Mouse (Mus musculus) liver, embryonic 14.5 days (tissue): ENCODE measurements around the gene Henmt1. TPM values are rescaled to one million over a fixed set of nuclear protein-coding genes. Genes with fewer than 3 reads are reported as not detected.

ENCODE experiments used
- ATAC-seq: fragments of 200-750 bp; cut with Nextera tagmentation; 2 replicates; pipeline ENCODE4 v1.8.0; 2017; ENCODE audit warnings: moderate number of reproducible peaks, mild to moderate bottlenecking, moderate library complexity; ENCODE audit not compliant: insufficient read depth
- DNase-seq, 3 experiments: peaks; one replicate each; pipeline ENCODE4 v3.0.0-alpha.2; 2012 to 2013; ENCODE audit warnings: low read depth in 3 of 3, low spot score in 3 of 3
- H3K27ac ChIP-seq: fragments of 300-500 bp; sonication (generic); 2 replicates; pipeline ENCODE4 v1.5.1; 2014; ENCODE audit warnings: moderate library complexity, mild to moderate bottlenecking, control low read depth, inconsistent platforms
- H3K27me3 ChIP-seq: fragments of 300-500 bp; sonication (generic); 2 replicates; pipeline ENCODE4 v1.6.1; 2014; ENCODE audit warnings: mild to moderate bottlenecking, low read length, moderate library complexity; ENCODE audit not compliant: control insufficient read depth, insufficient read depth
- H3K36me3 ChIP-seq: fragments of 300-500 bp; sonication (generic); replicated peaks from 2 replicates; pipeline ENCODE4 v1.6.1; 2014; ENCODE audit warnings: low read depth; ENCODE audit not compliant: control insufficient read depth, insufficient read depth
- H3K4me1 ChIP-seq, 2 experiments: fragments of 200-500 bp in 1 of 2; fragments of 300-500 bp in 1 of 2; sonication (generic) in 1 of 2; replicated peaks; 2 replicates each; pipeline ENCODE4 v1.6.1; 2012 to 2014; ENCODE audit warnings: antibody characterized with exemption in 1 of 2, inconsistent platforms in 1 of 2, low read length in 1 of 2; ENCODE audit not compliant: control insufficient read depth in 2 of 2, insufficient read depth in 2 of 2
- H3K4me2 ChIP-seq: fragments of 300-500 bp; sonication (generic); 2 replicates; pipeline ENCODE4 v1.6.1; 2014; ENCODE audit warnings: low read depth, mild to moderate bottlenecking, control low read depth, moderate library complexity
- H3K4me3 ChIP-seq, 2 experiments: fragments of 200-500 bp in 1 of 2; fragments of 300-500 bp in 1 of 2; sonication (generic) in 1 of 2; 2 replicates each; pipeline ENCODE4 v1.5.1; 2012 to 2014; ENCODE audit warnings: low read depth in 2 of 2, low read length in 2 of 2, mild to moderate bottlenecking in 2 of 2, control low read depth in 1 of 2, inconsistent platforms in 1 of 2, moderate library complexity in 1 of 2; ENCODE audit not compliant: insufficient read depth in 1 of 2
- H3K9ac ChIP-seq: fragments of 300-500 bp; sonication (generic); replicated peaks from 2 replicates; pipeline ENCODE4 v1.6.1; 2014; ENCODE audit warnings: mild to moderate bottlenecking, control low read depth, moderate library complexity
- H3K9me3 ChIP-seq: fragments of 300-500 bp; sonication (generic); 2 replicates; pipeline ENCODE4 v1.6.1; 2016; ENCODE audit warnings: low read length, mixed read lengths; ENCODE audit not compliant: control insufficient read depth
- CTCF ChIP-seq: IDR thresholded peaks from 2 replicates; pipeline ENCODE4 v1.5.1; 2016; ENCODE audit warnings: antibody characterized with exemption, low read depth, control low read depth
- EP300 ChIP-seq: IDR thresholded peaks from 2 replicates; pipeline ENCODE4 v1.6.1; 2016; ENCODE audit warnings: antibody characterized with exemption, low read depth
- WGBS: fragments of 180-500 bp; shearing (Covaris S2); extraction: QIAGEN DNeasy Blood & Tissue Kit; methylation state at CpG from one replicate; pipeline ENCODE4 v1.1.7; 2014; ENCODE audit not compliant: insufficient replicate concordance; 5-methylcytosine and 5-hydroxymethylcytosine counted together
- polyA plus RNA-seq, 2 experiments: library from polyadenylated mRNA; depleted of rRNA in 1 of 2; stranded (reverse) in 1 of 2; unstranded in 1 of 2; fragments of >200 nt; fragmentation: Nextera tagmentation in 1 of 2; extraction: Ambion mirVana in 1 of 2; gene quantifications; 2 replicates each; pipeline versions ENCODE4 v1.2.1 to v1.2.3; 2012 to 2014

Gene Henmt1
- polyA plus RNA-seq, 2 experiments: 0.03 TPM; not detected in 1

DNA sequence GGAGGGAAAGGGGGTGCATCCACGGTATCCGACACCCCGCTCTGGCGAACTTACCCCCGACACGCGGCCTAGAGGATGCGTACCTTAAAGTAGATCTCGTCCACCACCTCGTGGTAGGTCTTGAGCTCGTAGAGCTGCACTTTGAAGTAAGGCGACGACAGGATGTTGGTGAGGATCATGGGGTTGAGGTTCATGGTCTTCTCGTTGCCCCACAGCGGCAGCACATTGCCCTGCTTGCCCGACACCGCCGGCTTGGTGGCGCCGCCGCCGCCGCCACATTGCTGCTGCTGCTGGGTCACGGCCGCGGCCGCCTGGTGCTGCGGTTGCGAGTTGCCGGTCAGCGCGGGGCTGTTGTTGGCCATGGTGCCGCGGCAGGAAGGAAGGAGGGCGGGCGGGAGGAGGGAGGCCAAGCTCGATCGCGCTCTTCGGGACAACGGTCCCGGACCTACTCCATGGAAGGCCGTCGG, 28.6 kb upstream of the Henmt1 start:
- H3K27me3 ChIP-seq: no peaks in the 10 kb centered on the region
- ATAC-seq: peak; percentile 85
- peak; percentile 44 to 60 (median 52) for DNase-seq
- H3K9me3 ChIP-seq: no peaks in the 10 kb centered on the region
- peak overlapping the region; percentile 97 for H3K9ac ChIP-seq
- peak overlapping the region; percentile 93 to 99 for H3K4me3 ChIP-seq
- under 1% methylated on average over 42 of the region's 44 CpGs for WGBS
- peaks cover 12 to 13% of the 10 kb centered on the region in 2 experiments for H3K4me1 ChIP-seq
- TF ChIP-seq EP300 (no peak), CTCF (peak; percentile 62)
- peak overlapping the region; percentile 97 for H3K4me2 ChIP-seq
- peak overlapping the region; percentile 95 for H3K27ac ChIP-seq
- H3K36me3 ChIP-seq: peaks cover 27% of the 10 kb centered on the region

DNA sequence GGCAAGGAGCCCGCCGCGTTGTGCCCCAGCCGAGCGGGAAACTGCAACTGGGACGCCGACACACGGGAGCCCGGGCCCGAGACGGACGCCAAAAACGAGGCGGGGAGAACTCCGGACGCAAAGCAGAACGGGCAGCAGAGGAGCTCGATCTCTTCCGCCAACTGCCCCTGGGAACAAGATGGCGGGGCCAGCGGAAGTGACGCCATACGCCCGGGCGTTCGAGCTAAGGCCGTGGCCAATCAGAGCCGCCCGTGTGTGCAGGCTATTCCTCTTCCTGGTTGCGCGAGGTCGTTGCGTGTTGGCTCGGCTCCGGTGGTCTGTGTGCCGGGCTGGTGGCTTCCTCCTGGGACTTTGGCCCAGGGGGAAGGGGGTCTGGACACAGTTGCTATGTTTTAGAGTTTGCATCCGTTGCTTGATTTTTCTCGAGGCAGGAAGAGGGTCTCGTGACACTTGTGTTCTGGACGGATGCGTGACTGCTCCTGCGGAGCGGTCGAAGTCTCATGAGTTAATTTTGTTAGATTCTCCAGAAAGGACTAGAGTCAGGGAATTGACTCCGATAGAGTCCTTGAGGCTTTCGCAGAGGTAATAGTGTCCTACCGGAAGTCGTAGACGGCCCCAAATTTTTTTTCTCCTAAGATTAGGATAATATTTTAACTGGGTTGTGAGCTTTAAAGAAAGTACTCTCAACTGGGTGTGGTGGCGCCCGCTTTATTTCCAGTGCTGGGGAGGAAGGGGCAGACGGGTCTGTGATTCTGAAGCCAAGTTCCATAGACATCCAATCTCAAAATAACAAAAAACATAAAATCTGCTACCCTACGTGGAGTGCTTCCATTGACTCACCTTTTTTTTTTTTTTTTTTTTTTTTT, 27.9 kb upstream of the Henmt1 start, which contains the start of gene Prpf38b:
Gene Prpf38b (minus strand): TSS at position 180 of the 866 bp plus-strand sequence.
- Histone ChIP-seq H3K4me2 (peak within 1 kb of the TSS; percentile 97), H3K27ac (peak within 1 kb of the TSS; percentile 95), H3K4me1 (peaks cover 13 to 15% of the 10 kb centered on the region in 2 experiments), H3K9me3 (no peaks in the 10 kb centered on the region), H3K27me3 (no peaks in the 10 kb centered on the region), H3K36me3 (peaks cover 22% of the 10 kb centered on the region), H3K9ac (peak within 1 kb of the TSS; percentile 97), H3K4me3 (peak within 1 kb of the TSS; percentile 93 to 99)
- ATAC-seq (peak; percentile 98), DNase-seq (peak; percentile 89 to 91 (median 90))
- under 1% methylated on average over 53 of the region's 53 CpGs for WGBS
- TF ChIP-seq CTCF: no peak
- TF ChIP-seq EP300: no peak

DNA sequence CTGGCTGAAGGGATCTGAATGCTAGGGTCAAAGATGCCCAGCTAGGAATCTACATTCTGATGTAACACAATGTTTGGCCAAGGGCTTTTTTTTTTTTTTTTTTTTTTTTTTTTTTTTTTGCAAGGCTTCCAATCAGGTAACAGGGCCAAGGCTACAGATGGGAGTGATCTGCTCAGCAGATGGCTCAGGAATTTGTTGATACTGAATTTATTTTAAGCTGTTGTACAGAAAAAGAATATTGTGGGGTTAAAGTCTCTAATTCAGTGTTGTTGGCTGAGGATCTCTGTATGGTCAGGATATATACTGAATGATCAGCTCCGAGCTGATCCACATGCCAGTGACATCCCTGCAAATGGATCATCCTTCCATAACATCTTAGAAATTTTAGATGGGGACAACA, 23.7 kb upstream of the Henmt1 start:
- Histone ChIP-seq H3K27ac (no peak overlapping the region), H3K4me1 (peaks cover 3 to 21% of the 10 kb centered on the region in 2 experiments), H3K9me3 (no peaks in the 10 kb centered on the region), H3K27me3 (no peaks in the 10 kb centered on the region), H3K4me2 (no peak overlapping the region), H3K4me3 (no peak overlapping the region), H3K9ac (no peak overlapping the region), H3K36me3 (no peaks in the 10 kb centered on the region)
- ATAC-seq (no peak), DNase-seq (no peak)
- no peak for TF ChIP-seq EP300
- TF ChIP-seq CTCF: no peak
- 70% methylated on average over 1 of the region's 1 CpGs for WGBS

DNA sequence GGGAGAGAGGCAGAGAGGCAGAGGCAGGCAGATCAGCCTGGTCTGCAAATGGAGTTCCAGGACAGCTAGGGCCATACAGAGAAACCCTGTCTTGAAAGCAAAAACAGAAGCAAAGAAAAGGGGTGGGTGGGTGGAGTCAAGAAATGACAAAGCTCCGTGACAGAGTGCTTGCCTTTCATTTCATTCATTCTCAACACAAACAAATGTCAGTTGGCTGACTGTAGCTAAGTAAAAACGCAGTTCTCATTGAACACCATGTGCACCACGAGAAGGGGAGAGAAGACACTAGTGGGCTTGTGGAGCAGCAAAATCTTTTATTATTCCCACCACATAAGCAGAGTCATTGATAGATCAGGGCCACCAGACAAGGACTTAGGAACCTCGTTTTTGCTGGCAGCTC, 22.8 kb upstream of the Henmt1 start:
- Histone ChIP-seq H3K27ac (no peak overlapping the region), H3K4me2 (peak overlapping the region; percentile 22), H3K9ac (no peak overlapping the region), H3K4me1 (peaks cover 11 to 29% of the 10 kb centered on the region in 2 experiments), H3K27me3 (no peaks in the 10 kb centered on the region), H3K9me3 (no peaks in the 10 kb centered on the region), H3K4me3 (no peak overlapping the region), H3K36me3 (no peaks in the 10 kb centered on the region)
- TF ChIP-seq CTCF: no peak
- no peak for TF ChIP-seq EP300
- WGBS: 35% methylated on average over 4 of the region's 4 CpGs
- ATAC-seq: no peak
- no peak for DNase-seq

DNA sequence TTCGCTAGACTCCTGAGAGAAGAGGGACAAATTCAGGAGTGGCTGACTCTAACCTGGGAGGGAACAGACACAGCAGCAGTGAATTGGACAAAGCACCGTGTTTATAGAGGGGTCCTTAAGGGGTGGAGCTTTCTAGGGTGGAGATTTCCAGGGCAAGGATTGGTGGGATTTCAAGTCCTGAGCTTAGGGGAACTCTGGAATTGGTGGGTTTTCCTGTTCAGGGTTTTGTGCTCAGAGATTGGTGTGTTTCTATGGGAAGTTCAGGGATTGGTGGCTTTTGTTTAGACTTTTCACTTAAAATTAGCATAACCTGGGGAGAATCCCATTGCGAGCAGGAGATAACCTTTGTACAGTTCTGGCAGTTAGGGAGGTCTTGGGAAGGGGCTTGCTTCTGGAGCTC, 21.7 kb upstream of the Henmt1 start:
- Histone ChIP-seq H3K4me3 (no peak overlapping the region), H3K4me2 (no peak overlapping the region), H3K9ac (no peak overlapping the region), H3K36me3 (no peaks in the 10 kb centered on the region), H3K9me3 (no peaks in the 10 kb centered on the region), H3K4me1 (peaks cover 17 to 35% of the 10 kb centered on the region in 2 experiments), H3K27ac (no peak overlapping the region), H3K27me3 (no peaks in the 10 kb centered on the region)
- no peak for TF ChIP-seq EP300
- WGBS: 57% methylated on average over 3 of the region's 3 CpGs
- DNase-seq (no peak), ATAC-seq (no peak)
